Mouse (Mus musculus): ENCODE data around the gene Rchy1. TPM values are rescaled to one million over a fixed set of nuclear protein-coding genes. Genes with fewer than 3 reads are reported as not detected.
A peak's percentile ranks its signal among the peaks of the same experiment; 100 is the strongest.

Rchy1 gene
- polyA plus RNA-seq, 1 experiment from 2014 or later = 59.9 TPM

- no peaks in the 10 kb centered on the region for H3K36me3 ChIP-seq (replicated peaks)
- H3K4me3 ChIP-seq = no peak overlapping the region
- no peaks in the 10 kb centered on the region for H3K4me1 ChIP-seq
- no peaks in the 10 kb centered on the region for H3K27me3 ChIP-seq (ENCODE audit: poor library complexity, severe bottlenecking)
- no peaks in the 10 kb centered on the region for H3K9me3 ChIP-seq
- H3K27ac ChIP-seq = no peak overlapping the region
- no peak for DNase-seq (ENCODE audit: extremely low spot score, low spot score)
- 93% methylated on average over 11 of the region's 11 CpGs for WGBS
Observed at GRCm38 (mm10) chr5:91981176-91981840, 18.4 kb upstream of the Rchy1 start.

- 81% methylated on average over 2 of the region's 2 CpGs for WGBS
- Histone ChIP-seq H3K27ac (no peak overlapping the region), H3K9me3 (no peaks in the 10 kb centered on the region), H3K36me3 (replicated peaks) (no peaks in the 10 kb centered on the region), H3K27me3 (ENCODE audit: poor library complexity, severe bottlenecking) (no peaks in the 10 kb centered on the region), H3K4me3 (no peak overlapping the region), H3K4me1 (no peaks in the 10 kb centered on the region)
- DNase-seq (ENCODE audit: extremely low spot score, low spot score) = no peak
Observed at GRCm38 (mm10) chr5:91977397-91977770, 14.5 kb upstream of the Rchy1 start.

GRCm38 (mm10) chr5:91976566-91977396 is 13.9 kb upstream of the Rchy1 start:
- no peaks in the 10 kb centered on the region for H3K4me1 ChIP-seq
- no peak overlapping the region for H3K4me3 ChIP-seq
- DNase-seq (ENCODE audit: extremely low spot score, low spot score) = no peak
- H3K9me3 ChIP-seq = no peaks in the 10 kb centered on the region
- H3K36me3 ChIP-seq (replicated peaks) = no peaks in the 10 kb centered on the region
- H3K27ac ChIP-seq = no peak overlapping the region
- WGBS = 79% methylated on average over 10 of the region's 10 CpGs
- no peaks in the 10 kb centered on the region for H3K27me3 ChIP-seq (ENCODE audit: poor library complexity, severe bottlenecking)

GRCm38 (mm10) chr5:91975758-91976157 is 12.9 kb upstream of the Rchy1 start:
- Histone ChIP-seq H3K36me3 (replicated peaks) (no peaks in the 10 kb centered on the region), H3K9me3 (no peaks in the 10 kb centered on the region), H3K27ac (no peak overlapping the region), H3K4me3 (no peak overlapping the region), H3K4me1 (no peaks in the 10 kb centered on the region), H3K27me3 (ENCODE audit: poor library complexity, severe bottlenecking) (no peaks in the 10 kb centered on the region)
- WGBS = 92% methylated on average over 9 of the region's 9 CpGs
- no peak for DNase-seq (ENCODE audit: extremely low spot score, low spot score)

GRCm38 (mm10) chr5:91974002-91974401 is 11.1 kb upstream of the Rchy1 start:
- Histone ChIP-seq H3K9me3 (no peaks in the 10 kb centered on the region), H3K27me3 (ENCODE audit: poor library complexity, severe bottlenecking) (no peaks in the 10 kb centered on the region), H3K27ac (no peak overlapping the region), H3K36me3 (replicated peaks) (peaks cover 7% of the 10 kb centered on the region), H3K4me1 (no peaks in the 10 kb centered on the region), H3K4me3 (no peak overlapping the region)
- no peak for DNase-seq (ENCODE audit: extremely low spot score, low spot score)
- WGBS = 92% methylated on average over 7 of the region's 7 CpGs

GRCm38 (mm10) chr5:91972046-91972445 is 9.2 kb upstream of the Rchy1 start:
- Histone ChIP-seq H3K4me3 (no peak overlapping the region), H3K27ac (no peak overlapping the region), H3K36me3 (replicated peaks) (peaks cover 9% of the 10 kb centered on the region), H3K4me1 (no peaks in the 10 kb centered on the region), H3K27me3 (ENCODE audit: poor library complexity, severe bottlenecking) (no peaks in the 10 kb centered on the region), H3K9me3 (no peaks in the 10 kb centered on the region)
- WGBS = 98% methylated on average over 3 of the region's 3 CpGs
- DNase-seq (ENCODE audit: extremely low spot score, low spot score) = no peak

- Histone ChIP-seq H3K36me3 (replicated peaks) (peaks cover 7% of the 10 kb centered on the region), H3K4me1 (peaks cover 28% of the 10 kb centered on the region), H3K9me3 (no peaks in the 10 kb centered on the region), H3K27ac (peak overlapping the region; percentile 96), H3K27me3 (ENCODE audit: poor library complexity, severe bottlenecking) (no peaks in the 10 kb centered on the region), H3K4me3 (peak overlapping the region; percentile 80)
- WGBS = under 1% methylated on average over 14 of the region's 14 CpGs
- DNase-seq (ENCODE audit: extremely low spot score, low spot score) = no peak
Observed at GRCm38 (mm10) chr5:91962259-91962638, 619 bp downstream of the Rchy1 start.

- no peaks in the 10 kb centered on the region for H3K27me3 ChIP-seq (ENCODE audit: poor library complexity, severe bottlenecking)
- H3K27ac ChIP-seq = 0 out of 2 replicates have a peak overlapping the region, but pooled peaks have one; percentile 96
- peaks cover 16% of the 10 kb centered on the region for H3K36me3 ChIP-seq (replicated peaks)
- 94% methylated on average over 1 of the region's 1 CpGs for WGBS
- DNase-seq (ENCODE audit: extremely low spot score, low spot score) = no peak
- H3K4me1 ChIP-seq = peaks cover 28% of the 10 kb centered on the region
- peak overlapping the region; percentile 80 for H3K4me3 ChIP-seq
- H3K9me3 ChIP-seq = no peaks in the 10 kb centered on the region
Observed at GRCm38 (mm10) chr5:91961370-91961769, 1.5 kb downstream of the Rchy1 start.

GRCm38 (mm10) chr5:91960606-91961254 is 2.1 kb downstream of the Rchy1 start:
- WGBS = 82% methylated on average over 3 of the region's 3 CpGs
- Histone ChIP-seq H3K27ac (no peak overlapping the region), H3K36me3 (replicated peaks) (peaks cover 19% of the 10 kb centered on the region), H3K4me1 (peaks cover 28% of the 10 kb centered on the region), H3K9me3 (no peaks in the 10 kb centered on the region), H3K27me3 (ENCODE audit: poor library complexity, severe bottlenecking) (no peaks in the 10 kb centered on the region), H3K4me3 (no peak overlapping the region; the same call in 1 of the 2 replicates)
- no peak for DNase-seq (ENCODE audit: extremely low spot score, low spot score)

GRCm38 (mm10) chr5:91959986-91960385 is 2.9 kb downstream of the Rchy1 start:
- no peak for DNase-seq (ENCODE audit: extremely low spot score, low spot score)
- H3K27ac ChIP-seq = no peak overlapping the region
- H3K4me1 ChIP-seq = peaks cover 28% of the 10 kb centered on the region
- no peaks in the 10 kb centered on the region for H3K9me3 ChIP-seq
- WGBS = 93% methylated on average over 1 of the region's 1 CpGs
- H3K36me3 ChIP-seq (replicated peaks) = peaks cover 24% of the 10 kb centered on the region
- H3K4me3 ChIP-seq = no peak overlapping the region; the same call in 1 of the 2 replicates
- no peaks in the 10 kb centered on the region for H3K27me3 ChIP-seq (ENCODE audit: poor library complexity, severe bottlenecking)

- 97% methylated on average over 1 of the region's 1 CpGs for WGBS
- no peak overlapping the region for H3K27ac ChIP-seq
- no peak for DNase-seq (ENCODE audit: extremely low spot score, low spot score)
- no peaks in the 10 kb centered on the region for H3K9me3 ChIP-seq
- H3K36me3 ChIP-seq (replicated peaks) = peaks cover 28% of the 10 kb centered on the region
- no peaks in the 10 kb centered on the region for H3K27me3 ChIP-seq (ENCODE audit: poor library complexity, severe bottlenecking)
- peaks cover 28% of the 10 kb centered on the region for H3K4me1 ChIP-seq
- no peak overlapping the region for H3K4me3 ChIP-seq
Observed at GRCm38 (mm10) chr5:91959096-91959495, 3.8 kb downstream of the Rchy1 start.

GRCm38 (mm10) chr5:91956991-91957760 is 5.7 kb downstream of the Rchy1 start:
- Histone ChIP-seq H3K36me3 (replicated peaks) (peaks cover 46% of the 10 kb centered on the region), H3K9me3 (no peaks in the 10 kb centered on the region), H3K27ac (no peak overlapping the region), H3K27me3 (ENCODE audit: poor library complexity, severe bottlenecking) (no peaks in the 10 kb centered on the region), H3K4me3 (no peak overlapping the region), H3K4me1 (peaks cover 19% of the 10 kb centered on the region)
- DNase-seq (ENCODE audit: extremely low spot score, low spot score) = no peak
- WGBS = 88% methylated on average over 3 of the region's 3 CpGs
